Mouse (Mus musculus) frontal cortex, adult 2 months (tissue): ENCODE data around the gene Fgf11. TPM values are rescaled to one million over a fixed set of nuclear protein-coding genes. Genes with fewer than 3 reads are reported as not detected.

Source experiments
- DNase-seq, 2 experiments: peaks; one replicate each; pipeline ENCODE4 v3.0.0; 2022; ENCODE audit warnings: low spot score in 1 of 2; ENCODE audit errors: extremely low spot score in 1 of 2
- polyA plus RNA-seq: library from polyadenylated mRNA; depleted of rRNA; stranded (reverse); fragments of >200 nt; gene quantifications from 2 replicates; pipeline ENCODE4 v1.2.3, GENCODE M21; 2012

Fgf11 gene
- polyA plus RNA-seq, 1 experiment, result 22.0 TPM

- DNase-seq, result no peak
Measured at GRCm38 (mm10) chr11:69789431-69789830, 12.2 kb downstream of the Fgf11 start.

GRCm38 (mm10) chr11:69787306-69787705, 14.4 kb downstream of the Fgf11 start:
- DNase-seq, result no peak

- DNase-seq, result no peak
Measured at GRCm38 (mm10) chr11:69784793-69785272, 16.8 kb downstream of the Fgf11 start.

- no peak for DNase-seq
Measured at GRCm38 (mm10) chr11:69781828-69782227, 19.8 kb downstream of the Fgf11 start.

- DNase-seq, result no peak
Measured at GRCm38 (mm10) chr11:69778985-69779384, 22.7 kb downstream of the Fgf11 start.

GRCm38 (mm10) chr11:69778258-69778982, 23.2 kb downstream of the Fgf11 start:
- no peak for DNase-seq

GRCm38 (mm10) chr11:69777504-69778257, 24.0 kb downstream of the Fgf11 start:
- DNase-seq, result no peak

GRCm38 (mm10) chr11:69776488-69776887, 25.2 kb downstream of the Fgf11 start:
- no peak for DNase-seq

- no peak for DNase-seq
Measured at GRCm38 (mm10) chr11:69775716-69776115, 25.9 kb downstream of the Fgf11 start.

GRCm38 (mm10) chr11:69774961-69775360, 26.7 kb downstream of the Fgf11 start:
- no peak for DNase-seq

- no peak for DNase-seq
Measured at GRCm38 (mm10) chr11:69767625-69767909, 34.1 kb downstream of the Fgf11 start.

- DNase-seq, result no peak
Measured at GRCm38 (mm10) chr11:69766872-69767624, 34.6 kb downstream of the Fgf11 start.

GRCm38 (mm10) chr11:69766126-69766609, 35.5 kb downstream of the Fgf11 start:
- DNase-seq, result peak in 1 of 2 experiments; percentile 77

- peak in 1 of 2 experiments; percentile 47 for DNase-seq
Measured at GRCm38 (mm10) chr11:69765221-69766125, 36.2 kb downstream of the Fgf11 start, which contains the start of gene Zbtb4. Zbtb4 (plus strand) TSS chr11:69765912.

GRCm38 (mm10) chr11:69763551-69763950, 38.1 kb downstream of the Fgf11 start:
- DNase-seq, result no peak

- no peak for DNase-seq
Measured at GRCm38 (mm10) chr11:69761868-69762267, 39.8 kb downstream of the Fgf11 start, which contains the start of gene Slc35g3. Slc35g3 (minus strand) TSS chr11:69761968.

GRCm38 (mm10) chr11:69760901-69761200, 40.8 kb downstream of the Fgf11 start:
- no peak for DNase-seq

- DNase-seq, result no peak
Measured at GRCm38 (mm10) chr11:69760160-69760900, 41.3 kb downstream of the Fgf11 start.

- DNase-seq, result peak; percentile 76 to 93
Measured at GRCm38 (mm10) chr11:69758971-69759721, 42.5 kb downstream of the Fgf11 start.
